Mouse (Mus musculus): ENCODE data around the gene Itga7. TPM values are rescaled to one million over a fixed set of nuclear protein-coding genes. Genes with fewer than 3 reads are reported as not detected.

Itga7 gene
- total RNA-seq, 4 experiments from 2014 or later, result 29.5 to 35.4 (median 31.6) TPM

DNA sequence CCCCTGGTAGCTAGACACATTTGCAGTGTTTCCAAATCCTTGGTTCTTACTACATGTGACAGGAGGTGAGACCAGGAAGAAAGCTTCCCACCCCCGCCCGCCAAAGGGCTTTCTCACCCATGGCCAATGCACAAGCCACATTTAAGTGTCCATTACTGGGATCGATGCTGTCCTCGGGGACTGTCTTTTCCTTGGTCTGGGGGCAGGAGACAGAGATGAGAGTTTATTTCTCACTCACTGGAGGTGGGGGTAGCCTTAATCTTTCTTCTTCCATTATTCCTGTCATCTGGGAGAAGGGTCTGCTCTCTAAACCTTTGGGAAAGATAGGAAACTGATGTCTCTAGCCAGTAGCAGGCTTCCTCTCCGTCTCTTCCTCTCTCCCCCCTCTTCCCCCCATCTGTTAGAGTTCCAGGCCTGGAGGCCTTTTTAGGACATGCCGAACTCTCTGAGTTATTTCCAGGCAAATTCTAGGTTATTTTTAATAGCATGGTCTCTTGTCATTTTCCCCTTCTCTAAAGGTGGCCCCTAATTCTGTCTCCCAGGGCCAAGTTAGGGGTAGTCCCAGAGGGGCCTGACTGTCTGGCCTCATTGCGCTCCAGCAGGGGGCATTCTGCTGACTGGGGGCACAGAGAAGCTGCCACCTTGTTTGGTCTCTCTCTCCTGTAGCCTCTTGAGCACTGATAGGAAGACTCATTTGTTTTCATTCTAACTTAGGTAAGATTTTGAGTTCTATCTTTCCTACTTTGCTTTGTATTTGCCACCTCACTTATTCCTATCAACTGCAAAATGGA, 1.6 kb downstream of the Itga7 start:
- no peak for DNase-seq (ENCODE audit: low spot score in 2 of 2)

DNA sequence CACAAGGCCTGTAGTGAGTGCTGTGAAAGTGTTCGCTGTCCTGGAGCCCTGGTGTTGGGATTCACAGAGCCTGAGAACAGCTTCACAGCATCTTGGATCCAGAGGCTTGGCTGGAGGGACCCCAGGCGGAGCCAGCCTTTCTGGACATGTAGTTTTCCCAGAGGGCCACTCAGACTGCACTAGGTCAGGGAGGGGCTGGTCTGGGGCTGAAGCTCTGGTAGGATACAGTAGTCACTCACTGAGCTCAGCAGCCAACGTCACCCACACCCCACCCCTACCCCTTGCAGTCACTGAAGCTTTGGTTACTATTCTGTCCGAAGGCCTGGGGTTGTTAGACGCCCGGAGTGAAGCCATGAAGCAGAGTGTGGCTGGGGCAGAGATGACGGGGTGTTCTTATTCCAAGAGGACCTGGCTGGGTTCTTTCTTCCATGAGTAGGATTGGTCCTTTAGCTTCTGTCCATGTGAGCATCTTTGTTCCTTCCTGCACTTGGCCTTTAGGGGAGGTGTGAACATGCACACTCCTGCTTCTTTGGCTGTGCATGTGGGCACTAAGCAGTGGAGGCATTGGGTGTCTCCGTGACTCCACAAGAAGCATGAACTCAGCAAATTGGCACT, 2.3 kb downstream of the Itga7 start:
- DNase-seq (ENCODE audit: low spot score in 2 of 2), result no peak

DNA sequence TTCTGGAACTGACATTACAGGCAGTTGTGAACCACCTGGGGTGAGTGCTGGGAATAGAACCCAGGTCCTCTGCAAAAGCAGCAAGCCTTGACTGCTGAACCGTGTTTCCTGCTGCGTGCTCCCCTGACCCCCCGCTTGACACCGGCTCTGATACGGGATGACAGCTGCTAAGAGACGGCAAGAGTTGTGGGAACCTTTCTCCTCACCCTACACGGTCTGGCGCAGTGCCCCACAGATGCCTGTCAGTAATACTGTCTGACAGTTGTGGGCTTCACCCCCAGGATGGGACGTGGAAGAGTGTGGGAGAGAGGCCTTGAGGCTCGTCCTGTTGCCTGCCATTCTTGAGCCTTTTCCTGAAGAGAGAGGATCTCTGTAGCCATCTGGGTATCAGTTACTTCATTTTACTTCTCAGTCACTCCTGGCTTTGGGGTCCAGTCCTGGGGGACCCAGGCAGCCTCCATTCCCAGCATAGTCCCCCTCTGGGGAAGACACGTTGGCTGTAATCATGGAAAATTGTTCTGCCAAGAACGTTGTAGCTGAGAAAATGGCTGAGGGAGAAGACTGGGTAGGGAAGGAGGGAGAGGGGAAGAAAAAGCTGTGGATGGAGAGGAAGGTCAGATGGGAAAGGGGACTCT, 4.3 kb downstream of the Itga7 start:
- no peak for DNase-seq (ENCODE audit: low spot score in 2 of 2)

DNA sequence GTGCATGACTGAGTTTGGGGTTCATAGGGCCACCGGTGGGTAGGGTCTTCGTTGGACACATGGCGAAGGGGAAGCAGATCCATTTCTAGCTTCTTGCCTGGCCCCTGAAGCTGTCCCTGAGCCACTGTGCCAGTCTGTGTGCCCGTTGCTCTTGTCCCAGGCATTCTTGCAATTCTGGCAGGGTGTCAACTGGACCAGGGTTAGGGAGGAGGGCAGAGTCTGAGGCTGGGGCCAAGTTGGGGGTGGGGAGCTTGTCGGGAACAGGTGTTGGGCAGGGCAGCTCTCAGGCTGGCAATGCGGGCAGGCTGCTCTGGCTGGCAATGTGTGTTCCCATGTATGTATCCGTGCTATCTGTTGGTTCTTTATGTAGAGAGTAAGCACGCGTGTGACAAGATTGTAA, 4.8 kb downstream of the Itga7 start:
- no peak for DNase-seq (ENCODE audit: low spot score in 2 of 2)

DNA sequence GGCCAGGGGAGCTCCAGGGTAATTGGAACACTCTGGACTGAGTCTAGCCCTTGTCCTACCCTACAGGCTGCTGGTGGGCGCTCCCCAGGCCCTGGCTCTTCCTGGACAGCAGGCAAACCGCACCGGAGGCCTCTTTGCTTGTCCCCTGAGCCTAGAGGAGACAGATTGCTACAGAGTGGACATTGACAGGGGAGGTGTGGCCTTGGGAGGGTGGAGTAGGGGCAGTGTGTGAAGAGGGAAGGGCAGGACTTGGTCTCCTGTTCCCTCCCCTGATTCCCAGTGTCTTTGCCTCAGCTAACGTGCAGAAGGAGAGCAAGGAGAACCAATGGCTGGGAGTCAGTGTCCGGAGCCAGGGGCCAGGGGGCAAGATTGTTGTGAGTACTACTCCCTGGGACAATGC, 5.4 kb downstream of the Itga7 start:
- DNase-seq (ENCODE audit: low spot score in 2 of 2), result no peak

DNA sequence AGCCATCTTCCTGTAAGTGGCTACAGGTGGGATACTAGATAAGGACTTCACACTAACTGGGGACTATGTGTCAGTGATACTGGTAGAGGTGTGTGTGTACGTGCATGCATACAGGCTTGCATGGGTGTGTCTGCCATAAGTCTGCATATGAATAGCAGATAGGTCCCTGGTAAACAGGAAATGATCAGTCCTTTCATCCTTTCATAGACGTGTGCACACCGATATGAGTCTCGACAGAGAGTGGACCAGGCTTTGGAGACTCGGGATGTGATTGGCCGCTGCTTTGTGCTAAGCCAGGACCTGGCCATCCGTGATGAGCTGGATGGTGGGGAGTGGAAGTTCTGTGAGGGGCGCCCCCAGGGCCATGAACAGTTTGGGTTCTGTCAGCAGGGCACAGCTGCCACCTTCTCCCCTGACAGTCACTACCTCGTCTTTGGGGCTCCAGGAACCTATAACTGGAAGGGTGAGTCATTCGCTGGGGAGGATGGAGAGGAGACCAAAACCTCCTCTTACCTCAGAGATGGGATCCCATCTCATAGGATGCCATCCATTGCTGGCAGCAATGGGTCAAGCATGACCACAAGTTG, 7.0 kb downstream of the Itga7 start:
- no peak for DNase-seq (ENCODE audit: low spot score in 2 of 2)

DNA sequence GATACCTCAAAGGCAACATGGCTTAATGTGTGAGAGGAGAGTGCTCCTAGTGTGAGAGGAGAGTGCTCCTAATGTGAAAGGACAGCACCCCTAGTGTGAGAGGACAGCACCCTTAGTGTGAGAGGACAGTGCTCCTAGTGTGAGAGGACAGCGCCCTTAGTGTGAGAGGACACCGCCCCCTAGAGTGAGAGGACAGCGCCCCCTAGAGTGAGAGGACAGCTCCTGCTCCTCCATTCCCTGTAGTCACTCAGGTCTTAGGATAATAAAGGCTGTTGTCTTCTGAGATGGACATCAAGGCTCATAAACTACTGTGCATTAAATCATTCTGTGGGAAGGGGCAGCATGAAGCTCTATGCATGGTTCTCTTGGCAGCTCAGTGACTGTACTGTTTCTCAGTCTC, 12.1 kb downstream of the Itga7 start:
- DNase-seq (ENCODE audit: low spot score in 2 of 2), result no peak

DNA sequence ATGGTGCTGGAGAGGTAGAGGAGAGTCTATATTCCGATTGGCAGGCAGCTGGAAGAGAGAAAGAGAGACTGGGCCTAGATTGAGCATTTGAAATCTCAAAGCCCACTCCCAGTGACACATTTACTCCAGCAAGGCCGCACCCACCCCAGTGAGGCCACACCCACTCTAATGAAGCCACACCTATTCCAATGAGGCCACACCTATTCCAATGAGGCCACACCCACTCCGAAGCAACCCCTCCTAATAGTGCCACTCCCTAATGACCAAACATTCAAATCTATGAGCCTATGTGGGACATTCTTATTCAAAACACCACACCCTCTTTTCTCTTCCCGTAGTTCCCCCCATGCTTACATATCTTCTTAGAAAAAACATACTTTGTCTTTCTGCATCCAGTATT, 13.9 kb downstream of the Itga7 start:
- no peak for DNase-seq (ENCODE audit: low spot score in 2 of 2)

DNA sequence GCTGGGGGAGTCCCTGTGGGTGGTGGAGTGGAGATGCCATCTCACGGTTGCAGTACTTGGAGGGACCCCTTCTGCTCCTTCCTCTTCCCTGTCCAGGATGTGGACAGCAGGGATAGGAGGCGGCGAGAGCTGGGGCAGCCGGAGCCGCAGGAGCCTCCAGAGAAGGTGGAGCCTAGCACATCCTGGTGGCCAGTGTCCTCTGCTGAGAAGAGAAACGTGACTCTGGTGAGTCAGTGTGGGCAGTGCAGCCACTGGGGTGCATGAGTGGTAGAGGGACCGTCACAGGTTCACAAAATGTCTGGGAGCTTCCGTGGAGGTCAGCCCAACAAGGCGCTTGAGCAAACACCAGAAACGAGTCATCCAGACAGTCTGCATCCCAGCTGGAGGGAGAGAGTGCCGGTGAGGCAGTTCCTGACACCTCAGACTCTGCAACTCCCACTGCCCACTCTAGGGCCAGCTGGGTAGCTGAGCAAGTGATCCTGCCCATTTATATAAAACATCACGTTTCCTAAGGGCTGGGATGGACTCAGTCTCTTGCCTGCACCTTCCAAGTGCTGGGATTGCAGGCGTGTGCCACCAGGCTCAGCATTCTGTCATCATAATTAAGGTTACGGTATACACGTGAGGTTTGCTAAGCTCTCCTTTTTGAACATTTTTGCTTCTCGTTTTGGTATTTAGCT, 16.7 kb downstream of the Itga7 start:
- no peak for DNase-seq (ENCODE audit: low spot score in 2 of 2)

DNA sequence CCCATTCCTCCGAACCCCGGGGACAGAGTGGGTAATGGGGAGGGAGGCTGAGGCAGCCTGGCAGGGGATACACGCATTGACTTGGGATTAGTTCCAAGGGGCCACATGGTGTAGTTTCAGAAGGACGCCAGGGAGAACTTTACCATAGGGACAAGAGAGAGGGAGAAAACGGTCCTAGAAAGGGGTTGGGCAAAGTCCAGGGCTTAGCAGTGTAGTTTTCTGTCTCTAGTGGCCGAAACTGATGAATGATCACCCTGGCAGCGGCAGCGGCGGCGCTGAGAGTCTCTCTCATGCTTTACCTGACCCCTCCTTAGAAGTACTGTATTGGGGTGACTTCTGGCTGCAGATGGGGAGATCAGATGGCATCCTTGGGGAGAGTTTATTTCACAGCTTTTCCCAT, 24.7 kb downstream of the Itga7 start:
- no peak for DNase-seq (ENCODE audit: low spot score in 2 of 2)

DNA sequence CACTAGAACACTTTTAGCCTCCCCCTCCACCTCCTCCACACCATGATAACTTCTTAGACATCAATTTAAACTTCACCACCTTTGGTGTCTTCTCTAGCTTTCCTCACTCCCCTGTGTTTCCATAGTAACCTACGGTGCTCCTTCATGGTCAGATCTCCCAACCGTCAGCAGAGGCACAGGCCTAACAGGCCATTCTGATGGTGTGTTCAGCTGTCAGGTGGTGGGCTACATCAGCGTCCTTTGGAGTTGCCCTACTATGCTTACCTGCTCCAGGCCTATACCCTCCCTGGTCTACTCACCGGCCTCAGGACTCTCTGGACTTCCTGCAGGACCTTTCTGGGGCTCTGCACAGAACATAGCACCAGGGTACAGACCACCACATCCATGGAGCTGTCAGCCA, 26.5 kb downstream of the Itga7 start:
- DNase-seq (ENCODE audit: low spot score in 2 of 2), result no peak

DNA sequence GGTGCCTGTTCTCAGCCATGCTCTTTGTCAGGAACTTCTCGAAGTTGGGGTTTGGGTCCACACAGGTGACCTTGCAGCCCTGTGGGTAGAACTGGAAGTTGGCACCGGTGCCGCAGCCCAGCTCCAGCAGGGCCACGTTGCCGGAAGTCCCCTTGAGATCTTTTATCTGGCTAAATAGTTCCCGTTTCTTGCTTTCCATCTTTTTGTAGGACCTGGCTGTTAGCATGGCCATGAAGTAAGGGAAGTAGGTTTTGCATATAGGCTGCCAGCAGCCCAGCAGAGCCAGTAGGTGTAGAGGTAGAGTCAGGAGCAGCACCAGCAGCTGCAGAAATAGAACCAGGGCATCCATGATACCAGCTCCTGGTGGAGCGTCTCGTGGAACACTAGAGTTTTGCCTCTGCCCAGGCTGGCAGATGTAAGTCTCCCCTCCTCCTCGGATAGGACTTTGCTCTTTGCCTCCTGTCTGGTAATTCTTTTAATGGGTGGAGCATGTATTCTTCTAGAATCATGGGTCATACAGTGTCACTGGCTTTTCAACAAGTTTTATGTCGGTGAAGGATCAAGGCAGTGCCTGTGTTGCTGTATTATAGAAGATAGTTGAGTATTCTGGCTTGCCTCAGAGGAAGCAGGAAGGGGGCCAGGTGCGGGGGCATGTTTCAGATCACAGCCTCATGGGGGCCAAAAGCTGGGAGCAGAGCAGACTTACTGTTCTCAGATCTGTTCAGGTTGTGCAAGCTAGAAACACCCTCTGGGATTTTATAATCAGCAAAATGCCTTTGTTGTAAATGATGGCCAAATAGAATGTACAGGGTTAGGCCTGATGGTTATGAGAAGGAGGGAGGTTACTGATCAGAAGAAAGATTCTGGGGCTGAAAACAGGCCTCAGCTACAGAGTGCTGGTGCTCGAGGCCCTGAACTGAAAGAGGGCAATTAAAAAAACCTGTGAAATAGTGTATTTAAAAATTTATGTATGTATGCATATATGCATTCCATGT, 27.3 kb downstream of the Itga7 start, which contains the start of gene Mettl7b:
TSS of gene Mettl7b (minus strand) at position 399 of the 995 bp plus-strand sequence.
- no peak for DNase-seq (ENCODE audit: low spot score in 2 of 2)

DNA sequence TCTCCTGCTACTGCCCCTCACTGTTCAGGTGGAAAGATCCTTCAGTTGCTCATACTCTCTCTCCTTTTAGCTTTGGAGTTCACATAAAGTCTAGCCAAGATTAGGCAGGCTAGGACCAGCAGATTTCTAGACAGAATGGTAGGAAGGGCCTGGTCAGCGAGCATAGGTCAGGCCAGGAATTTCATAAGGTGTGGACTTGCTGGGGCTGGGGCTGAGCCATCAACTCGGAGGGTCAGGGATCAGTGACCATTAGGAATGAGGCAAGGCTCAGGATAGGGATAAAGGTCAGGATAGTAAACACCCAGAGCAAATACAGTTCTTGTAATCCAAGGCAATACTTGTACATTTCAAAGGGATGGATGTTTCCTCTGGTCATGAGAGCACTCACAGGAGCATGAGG, 31.3 kb downstream of the Itga7 start:
- no peak for DNase-seq (ENCODE audit: low spot score in 2 of 2)

DNA sequence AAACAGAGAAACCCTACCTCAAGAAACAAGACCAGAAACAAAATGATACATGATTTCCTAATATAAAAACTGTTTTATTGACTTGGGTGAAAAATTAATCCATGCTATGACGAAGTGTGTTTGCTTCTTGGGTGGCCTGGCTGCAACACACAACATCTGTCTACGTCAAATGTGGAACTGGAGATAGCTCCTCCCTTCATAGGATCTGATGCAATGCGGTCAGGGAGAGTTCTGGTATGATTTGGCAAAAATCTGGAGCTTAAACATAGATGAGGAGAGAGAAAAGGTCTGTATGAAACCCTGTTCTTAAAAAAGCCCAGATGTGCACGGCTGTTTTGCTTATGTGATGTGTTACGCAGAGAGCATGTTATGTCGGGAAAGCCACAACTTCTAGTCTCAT, 32.3 kb downstream of the Itga7 start:
- no peak for DNase-seq (ENCODE audit: low spot score in 2 of 2)

DNA sequence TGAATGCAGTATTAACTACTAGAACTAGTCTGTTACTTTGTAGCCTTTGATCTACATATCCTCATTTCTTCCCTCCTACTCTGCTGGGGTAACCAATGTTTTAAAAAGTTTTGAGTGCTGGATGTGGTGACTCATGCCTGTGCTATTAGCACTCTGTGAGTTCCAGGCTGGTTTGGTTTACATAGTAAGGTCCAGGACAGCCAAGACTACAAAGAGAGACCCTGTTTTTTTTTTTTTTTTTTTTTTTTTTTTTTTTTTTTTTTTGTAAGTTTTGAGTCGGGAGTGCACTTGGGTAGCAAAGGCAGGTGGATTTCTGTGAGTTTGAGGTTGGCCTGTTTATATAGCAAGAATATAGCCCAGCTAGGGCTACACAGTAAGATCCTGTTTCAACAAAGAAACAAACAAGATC, 34.7 kb downstream of the Itga7 start:
- DNase-seq (ENCODE audit: low spot score in 2 of 2), result no peak

DNA sequence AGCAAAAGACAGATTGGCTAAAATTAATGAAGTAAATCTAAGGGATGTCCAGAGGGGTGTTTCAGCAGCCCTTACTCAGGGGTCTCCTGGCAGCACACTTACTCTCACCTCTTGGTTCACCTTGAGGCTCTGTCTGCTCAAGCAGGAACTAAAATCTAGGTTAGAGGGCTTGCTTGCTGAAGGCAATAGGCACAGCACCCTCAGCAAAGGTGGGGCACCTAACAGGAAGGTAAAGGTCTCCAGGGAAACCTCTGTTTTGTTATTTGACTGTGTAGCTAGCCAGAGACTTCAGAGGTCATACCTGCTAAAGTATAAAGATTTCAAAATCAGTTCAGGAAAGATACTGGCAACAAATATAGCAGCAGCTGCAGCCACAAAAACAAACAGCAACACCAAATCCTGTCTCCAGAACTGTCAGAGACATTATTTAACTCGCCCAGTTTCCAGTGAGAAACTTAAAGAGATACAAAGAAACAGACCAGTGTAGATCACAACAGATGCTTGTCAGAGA, 37.2 kb downstream of the Itga7 start:
- no peak for DNase-seq (ENCODE audit: low spot score in 2 of 2)

DNA sequence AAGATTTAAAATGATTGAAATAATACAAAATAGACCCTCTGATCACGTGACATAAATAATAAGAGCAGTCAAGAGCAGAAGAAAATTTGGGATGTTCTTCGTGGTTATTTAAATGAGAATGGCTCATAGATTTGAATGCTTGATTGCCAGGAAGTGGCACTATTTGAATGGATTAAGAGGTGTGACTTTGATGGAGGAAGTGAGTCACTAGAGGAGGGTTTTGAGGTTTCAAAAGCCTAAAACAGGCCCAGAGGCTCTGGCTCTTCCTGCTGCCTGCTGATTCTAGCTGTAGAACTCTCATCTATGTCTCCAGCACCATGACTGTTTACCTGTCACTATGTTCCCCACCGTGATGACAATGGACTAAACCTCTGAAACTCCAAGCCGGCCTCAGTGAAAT, 39.2 kb downstream of the Itga7 start:
- DNase-seq (ENCODE audit: low spot score in 2 of 2), result no peak

DNA sequence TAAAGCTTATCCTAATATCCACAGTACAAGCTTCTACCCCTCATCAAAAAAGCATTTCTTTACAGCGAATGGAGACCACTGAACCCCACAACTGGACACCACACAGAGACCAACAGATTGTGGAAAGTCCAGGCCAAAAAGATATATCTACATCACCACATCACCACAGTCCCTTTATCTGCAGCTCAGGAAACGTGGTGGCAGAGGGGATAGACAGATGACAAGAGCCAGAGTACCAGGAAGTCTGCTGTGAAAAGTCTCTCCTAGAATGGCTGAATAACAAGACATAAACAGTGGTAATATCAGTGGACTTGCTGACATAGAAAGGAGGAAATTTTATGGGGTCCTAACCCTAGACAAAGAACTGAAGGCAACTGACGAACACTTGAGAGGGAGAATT, 42.8 kb downstream of the Itga7 start:
- DNase-seq (ENCODE audit: low spot score in 2 of 2), result no peak

DNA sequence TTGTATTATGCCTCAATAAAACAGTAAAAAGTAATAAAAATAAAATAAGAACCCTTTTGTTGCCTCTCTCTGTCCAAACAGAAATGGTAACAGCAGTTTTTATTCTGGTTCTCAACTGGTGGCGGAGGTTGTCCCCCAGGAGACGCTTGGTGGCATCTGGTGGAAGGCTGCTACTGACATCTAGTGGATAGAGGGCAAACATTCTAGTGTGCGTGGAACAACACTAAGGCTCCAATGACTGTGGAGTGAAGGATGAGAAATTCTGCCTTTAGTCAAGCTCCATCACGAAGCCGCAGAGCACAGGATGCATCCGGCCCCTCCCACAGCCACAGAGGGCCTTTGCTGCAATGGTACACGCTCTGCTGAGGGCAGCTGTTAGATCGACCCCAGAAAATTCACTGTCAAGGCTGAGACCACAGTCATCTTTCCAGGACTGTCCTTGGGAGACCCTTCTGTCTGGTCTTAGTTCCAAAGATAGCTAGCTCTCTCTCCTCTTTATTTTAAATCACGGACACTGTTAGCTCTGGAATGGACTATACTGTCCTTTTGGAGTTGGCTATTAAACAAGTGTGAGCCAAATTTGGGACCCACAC, 44.0 kb downstream of the Itga7 start:
- peak; percentile 36 to 57 for DNase-seq (ENCODE audit: low spot score in 2 of 2)

All from layer of hippocampus, adult 8-10 months (tissue).